Mouse (Mus musculus): ENCODE measurements around the gene Immp1l. TPM values are rescaled to one million over a fixed set of nuclear protein-coding genes. Genes with fewer than 3 reads are reported as not detected.

Gene Immp1l
- polyA plus RNA-seq (2012; ENCODE audit: insufficient read depth, insufficient read length, missing spikeins) = 118 and 133 TPM in 2 replicates

GRCm38 (mm10) chr2:105903896-105904756 is at the start of gene Immp1l, which contains the start of gene Elp4:
TSS of gene Immp1l (plus strand) at chr2:105904638.
TSS of gene Elp4 (minus strand) at chr2:105904564.
- Histone ChIP-seq H3K4me1 (ENCODE audit: control insufficient read depth, insufficient read depth, insufficient read length, low read length) (no peaks in the 10 kb centered on the region), H3K4me3 (ENCODE audit: insufficient read depth, low read depth, low read length) (peak within 1 kb of the TSS; percentile 93), H3K27ac (replicated peaks; ENCODE audit: low read depth, low read length) (peak within 1 kb of the TSS; percentile 77)

- H3K4me3 ChIP-seq (ENCODE audit: insufficient read depth, low read depth, low read length) = no peak overlapping the region
- H3K27ac ChIP-seq (replicated peaks; ENCODE audit: low read depth, low read length) = no peak overlapping the region
Measured at GRCm38 (mm10) chr2:105854740-105855139, 49.7 kb upstream of the Immp1l start.

DNA sequence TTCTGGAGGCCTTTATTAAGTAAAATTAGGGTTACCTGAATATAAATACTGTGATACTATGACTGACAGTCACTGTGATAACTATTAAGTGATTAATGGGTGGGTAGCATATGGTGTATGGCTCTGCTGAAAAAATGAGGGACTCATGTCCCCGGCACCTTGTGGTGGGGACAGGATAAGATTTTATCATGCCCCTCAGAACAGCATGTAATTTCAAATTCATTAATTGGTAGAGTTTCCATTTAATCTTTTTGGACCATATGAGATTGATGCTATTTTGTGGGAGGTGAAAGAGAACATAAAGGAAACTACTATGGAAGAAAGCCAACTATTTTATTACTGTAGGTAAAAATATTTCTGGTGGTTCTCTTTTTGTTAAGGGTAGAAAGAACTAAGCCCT is 31.0 kb upstream of the Immp1l start:
- Histone ChIP-seq H3K27ac (replicated peaks; ENCODE audit: low read depth, low read length) (no peak overlapping the region), H3K4me1 (ENCODE audit: control insufficient read depth, insufficient read depth, insufficient read length, low read length) (no peaks in the 10 kb centered on the region), H3K4me3 (ENCODE audit: insufficient read depth, low read depth, low read length) (no peak overlapping the region)

More at GRCm38 (mm10) chr2:105854740-105855139, 49.7 kb upstream of the Immp1l start:
- H3K4me1 ChIP-seq (ENCODE audit: control insufficient read depth, insufficient read depth, insufficient read length, low read length) = peaks cover 2% of the 10 kb centered on the region; the same call in 1 of the 2 replicates

DNA sequence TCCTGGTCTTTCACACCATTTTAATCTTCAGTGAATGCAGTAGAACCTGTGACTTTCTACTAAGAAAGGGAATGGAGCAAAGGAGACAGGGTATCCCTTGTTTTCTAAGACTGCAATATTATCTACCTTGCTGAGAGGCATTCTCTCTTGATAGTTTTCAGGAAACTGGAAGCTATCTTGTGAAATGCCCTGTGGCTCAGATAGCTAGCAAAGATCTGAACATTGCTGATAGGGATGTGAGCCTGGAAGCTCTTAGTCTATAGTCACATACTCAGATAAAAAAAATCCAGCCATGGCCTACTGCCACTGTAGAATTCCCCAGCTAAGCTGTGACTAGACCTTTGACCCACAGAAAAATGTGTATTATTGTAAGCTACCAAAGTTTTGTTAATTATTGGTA is 13.6 kb upstream of the Immp1l start:
- no peaks in the 10 kb centered on the region for H3K4me1 ChIP-seq (ENCODE audit: control insufficient read depth, insufficient read depth, insufficient read length, low read length)
- H3K4me3 ChIP-seq (ENCODE audit: insufficient read depth, low read depth, low read length) = no peak overlapping the region
- H3K27ac ChIP-seq (replicated peaks; ENCODE audit: low read depth, low read length) = no peak overlapping the region

- Histone ChIP-seq H3K27ac (replicated peaks; ENCODE audit: low read depth, low read length) (peak overlapping the region; percentile 77), H3K4me1 (ENCODE audit: control insufficient read depth, insufficient read depth, insufficient read length, low read length) (no peaks in the 10 kb centered on the region), H3K4me3 (ENCODE audit: insufficient read depth, low read depth, low read length) (peak overlapping the region; percentile 93)
Measured at GRCm38 (mm10) chr2:105904757-105905146, 314 bp downstream of the Immp1l start.

DNA sequence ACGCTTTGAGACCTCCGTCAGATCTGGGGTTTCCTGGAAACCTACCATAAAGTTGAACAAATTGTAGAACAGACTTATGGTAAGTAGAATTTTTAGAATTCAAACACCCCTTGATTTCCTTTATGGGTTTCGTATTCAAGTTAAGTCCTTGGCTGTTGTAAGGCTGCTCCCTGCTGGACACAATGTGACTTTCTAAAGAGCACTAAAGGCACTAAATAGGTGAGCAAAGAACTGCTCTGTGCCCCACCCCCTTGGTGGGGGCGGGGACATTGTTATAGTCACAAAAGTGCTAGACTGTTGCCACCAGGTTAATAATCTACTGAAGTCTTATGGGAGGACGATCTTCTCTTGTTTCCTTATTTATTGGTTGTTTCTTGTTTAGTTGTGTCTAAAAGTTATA is 3.9 kb downstream of the Immp1l start:
- H3K4me1 ChIP-seq (ENCODE audit: control insufficient read depth, insufficient read depth, insufficient read length, low read length) = no peaks in the 10 kb centered on the region; the same call in 1 of the 2 replicates
- no peak overlapping the region for H3K27ac ChIP-seq (replicated peaks; ENCODE audit: low read depth, low read length)
- H3K4me3 ChIP-seq (ENCODE audit: insufficient read depth, low read depth, low read length) = no peak overlapping the region

DNA sequence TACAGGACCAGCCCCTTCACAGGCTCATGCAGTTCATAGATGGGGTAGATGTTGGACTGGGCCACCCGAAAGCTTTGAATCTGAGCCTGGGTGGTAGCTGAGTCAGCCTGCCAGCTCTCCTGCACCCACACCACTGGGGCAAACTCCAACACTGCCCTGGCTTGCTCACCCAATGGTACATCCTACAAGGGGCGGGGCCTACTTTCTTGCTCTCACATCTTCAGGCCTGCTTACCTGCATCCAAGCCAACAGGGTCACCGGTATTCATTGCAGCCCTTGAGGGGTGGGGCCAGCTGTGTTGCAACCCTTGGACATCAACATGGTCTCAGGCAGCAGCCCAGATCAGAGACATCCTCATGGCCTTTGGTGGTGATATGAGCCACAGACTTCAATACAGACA is 6.2 kb downstream of the Immp1l start:
- Histone ChIP-seq H3K27ac (replicated peaks; ENCODE audit: low read depth, low read length) (no peak overlapping the region), H3K4me1 (ENCODE audit: control insufficient read depth, insufficient read depth, insufficient read length, low read length) (no peaks in the 10 kb centered on the region; the same call in 1 of the 2 replicates), H3K4me3 (ENCODE audit: insufficient read depth, low read depth, low read length) (no peak overlapping the region)

DNA sequence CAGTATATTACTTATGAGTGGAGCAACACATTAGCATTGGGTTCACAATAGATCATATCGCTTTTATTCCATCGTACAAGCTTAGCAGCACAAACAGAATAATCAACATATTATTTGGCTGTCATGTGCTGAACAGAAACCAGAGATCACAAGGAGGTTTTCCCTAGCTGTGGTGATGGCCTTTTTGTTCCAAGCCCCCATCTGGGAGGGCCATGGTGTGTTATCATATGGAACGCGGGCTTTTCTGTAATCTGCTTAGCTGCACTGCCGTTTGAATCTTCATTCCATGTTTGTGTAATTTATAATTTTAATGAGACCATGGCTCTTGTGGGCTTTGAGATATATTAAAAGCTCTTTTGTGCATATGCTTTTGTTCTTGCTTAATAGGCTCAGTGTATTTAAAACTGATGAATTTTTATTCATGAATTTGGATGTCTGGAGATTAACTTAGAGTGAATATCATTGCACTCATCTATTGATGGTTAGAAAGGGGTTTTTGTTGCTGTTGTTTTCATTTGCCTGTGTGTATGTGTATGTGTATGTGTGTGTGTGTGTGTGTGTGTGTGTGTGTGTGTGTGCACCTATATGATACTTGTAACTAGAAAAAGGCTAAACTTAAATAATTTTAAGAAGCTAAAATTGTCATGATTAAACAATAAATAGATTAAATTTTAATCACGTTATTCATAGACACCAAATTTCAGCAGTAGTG is 9.4 kb downstream of the Immp1l start:
- peaks cover 2% of the 10 kb centered on the region for H3K4me1 ChIP-seq (ENCODE audit: control insufficient read depth, insufficient read depth, insufficient read length, low read length)
- H3K4me3 ChIP-seq (ENCODE audit: insufficient read depth, low read depth, low read length) = no peak overlapping the region
- no peak overlapping the region for H3K27ac ChIP-seq (replicated peaks; ENCODE audit: low read depth, low read length)

DNA sequence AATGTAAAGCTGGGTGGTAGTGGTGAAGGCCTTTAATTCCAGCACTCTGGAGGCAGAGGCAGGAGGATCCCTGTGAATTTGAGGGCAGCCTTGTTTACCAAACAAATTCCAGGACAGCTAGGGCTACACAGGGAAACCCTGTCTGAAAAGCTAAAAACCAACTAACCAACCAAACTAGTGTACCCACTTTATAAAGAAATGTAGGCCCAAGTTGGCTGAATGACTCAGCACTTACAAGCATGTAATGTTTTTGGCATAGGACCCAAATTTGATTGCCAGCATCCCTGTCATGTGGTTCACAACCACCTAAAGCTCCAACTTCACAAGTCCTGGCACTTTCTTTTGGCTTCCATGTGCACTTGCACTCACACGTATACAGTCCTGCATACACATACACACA is 12.2 kb downstream of the Immp1l start:
- no peak overlapping the region for H3K4me3 ChIP-seq (ENCODE audit: insufficient read depth, low read depth, low read length)
- peaks cover 2% of the 10 kb centered on the region; the same call in 1 of the 2 replicates for H3K4me1 ChIP-seq (ENCODE audit: control insufficient read depth, insufficient read depth, insufficient read length, low read length)
- H3K27ac ChIP-seq (replicated peaks; ENCODE audit: low read depth, low read length) = peak overlapping the region; percentile 79

DNA sequence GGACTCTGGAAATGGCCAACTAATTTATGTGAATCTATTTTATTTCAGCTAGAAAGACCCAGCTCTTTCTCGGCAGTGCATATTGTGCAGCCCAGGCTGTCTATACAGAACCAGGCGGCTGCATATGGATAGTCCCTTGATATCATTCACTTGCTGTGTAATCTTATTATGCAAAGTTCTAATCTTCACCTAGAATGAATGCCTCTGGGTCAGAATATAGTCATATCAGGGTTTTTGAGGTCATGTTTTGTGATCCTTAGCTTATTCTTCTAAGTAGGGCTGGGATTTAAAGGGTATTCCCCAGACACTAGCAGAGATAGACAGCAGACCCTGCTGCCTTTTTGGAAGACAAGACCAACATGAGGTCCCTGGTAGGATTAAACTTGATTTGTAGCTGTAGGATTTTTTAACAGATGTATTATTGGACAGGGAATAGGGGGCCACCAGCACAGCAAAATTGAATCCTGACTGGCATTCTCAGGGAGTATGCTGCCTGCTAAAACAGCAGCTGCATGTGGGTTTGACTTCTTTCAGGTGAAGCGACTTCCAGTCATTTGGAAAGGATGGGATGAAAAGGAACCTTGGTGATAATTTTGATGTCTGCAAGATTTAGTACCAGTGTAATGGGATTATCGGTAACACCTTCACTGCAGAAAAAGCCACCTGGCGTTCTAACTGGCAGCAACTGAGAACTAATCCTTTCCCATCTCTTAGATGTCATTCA is 13.3 kb downstream of the Immp1l start:
- no peak overlapping the region for H3K4me3 ChIP-seq (ENCODE audit: insufficient read depth, low read depth, low read length)
- H3K27ac ChIP-seq (replicated peaks; ENCODE audit: low read depth, low read length) = no peak overlapping the region
- H3K4me1 ChIP-seq (ENCODE audit: control insufficient read depth, insufficient read depth, insufficient read length, low read length) = peaks cover 2% of the 10 kb centered on the region; the same call in 1 of the 2 replicates

- Histone ChIP-seq H3K4me3 (ENCODE audit: insufficient read depth, low read depth, low read length) (no peak overlapping the region), H3K27ac (replicated peaks; ENCODE audit: low read depth, low read length) (no peak overlapping the region), H3K4me1 (ENCODE audit: control insufficient read depth, insufficient read depth, insufficient read length, low read length) (no peaks in the 10 kb centered on the region)
Measured at GRCm38 (mm10) chr2:105950131-105950530, 45.7 kb downstream of the Immp1l start.

- no peaks in the 10 kb centered on the region for H3K4me1 ChIP-seq (ENCODE audit: control insufficient read depth, insufficient read depth, insufficient read length, low read length)
- H3K4me3 ChIP-seq (ENCODE audit: insufficient read depth, low read depth, low read length) = no peak overlapping the region
- H3K27ac ChIP-seq (replicated peaks; ENCODE audit: low read depth, low read length) = no peak overlapping the region
Measured at GRCm38 (mm10) chr2:105951350-105951940, 47.0 kb downstream of the Immp1l start.

GRCm38 (mm10) chr2:105953862-105954261 is 49.4 kb downstream of the Immp1l start:
- Histone ChIP-seq H3K27ac (replicated peaks; ENCODE audit: low read depth, low read length) (no peak overlapping the region), H3K4me3 (ENCODE audit: insufficient read depth, low read depth, low read length) (no peak overlapping the region), H3K4me1 (ENCODE audit: control insufficient read depth, insufficient read depth, insufficient read length, low read length) (no peaks in the 10 kb centered on the region)

- no peaks in the 10 kb centered on the region for H3K4me1 ChIP-seq (ENCODE audit: control insufficient read depth, insufficient read depth, insufficient read length, low read length)
- H3K4me3 ChIP-seq (ENCODE audit: insufficient read depth, low read depth, low read length) = no peak overlapping the region
- no peak overlapping the region for H3K27ac ChIP-seq (replicated peaks; ENCODE audit: low read depth, low read length)
Measured at GRCm38 (mm10) chr2:105963447-105963846, 59.0 kb downstream of the Immp1l start.
